Mouse (Mus musculus): ENCODE measurements around the gene Spocd1. TPM values are rescaled to one million over a fixed set of nuclear protein-coding genes. Genes with fewer than 3 reads are reported as not detected.

The Spocd1 gene
- polyA plus RNA-seq, 1 experiment from 2014 or later: not detected

DNA sequence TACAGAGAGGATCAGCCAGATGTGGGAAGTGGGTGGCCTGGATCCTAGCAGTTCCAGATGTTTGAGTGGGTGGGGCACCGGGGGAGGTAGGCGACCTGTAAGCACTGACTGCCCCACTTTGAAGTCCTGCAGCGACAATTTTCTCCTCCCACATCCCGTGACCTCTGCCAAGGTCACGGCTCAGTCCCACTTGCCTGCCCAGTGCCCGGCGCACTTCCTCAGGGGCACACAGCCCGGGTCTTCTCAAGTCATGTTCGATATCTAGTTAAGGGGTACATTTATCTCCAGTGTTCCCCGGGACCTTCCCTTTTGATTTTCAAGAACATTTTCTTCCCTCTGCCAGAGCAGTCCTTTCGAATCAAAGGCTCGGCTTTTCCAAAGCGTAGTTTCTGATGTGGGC is 23.0 kb upstream of the Spocd1 start:
- no peak overlapping the region for H3K4me3 ChIP-seq
- no peak overlapping the region for H3K27ac ChIP-seq (replicated peaks)
- 74% methylated on average over 13 of the region's 13 CpGs for WGBS

GRCm38 (mm10) chr4:129908836-129909235 is 20.2 kb upstream of the Spocd1 start:
- H3K27ac ChIP-seq (replicated peaks): no peak overlapping the region
- no peaks in the 10 kb centered on the region for H3K27me3 ChIP-seq
- H3K4me1 ChIP-seq (replicated peaks): peaks cover 12% of the 10 kb centered on the region
- H3K9ac ChIP-seq: no peak overlapping the region
- ATAC-seq (ENCODE audit: low read depth): no peak
- H3K36me3 ChIP-seq: no peaks in the 10 kb centered on the region
- no peak overlapping the region for H3K4me2 ChIP-seq
- no peaks in the 10 kb centered on the region for H3K9me3 ChIP-seq
- H3K4me3 ChIP-seq: no peak overlapping the region
- WGBS: 42% methylated on average over 3 of the region's 3 CpGs

More for the DNA sequence above, 23.0 kb upstream of the Spocd1 start:
- no peak overlapping the region for H3K9ac ChIP-seq
- H3K4me2 ChIP-seq: no peak overlapping the region
- H3K36me3 ChIP-seq: no peaks in the 10 kb centered on the region
- no peak for ATAC-seq (ENCODE audit: low read depth)
- 0 out of 2 replicates have a peak, but pooled peaks cover 4% of the 10 kb centered on the region for H3K4me1 ChIP-seq (replicated peaks)
- H3K27me3 ChIP-seq: no peaks in the 10 kb centered on the region
- no peaks in the 10 kb centered on the region for H3K9me3 ChIP-seq

DNA sequence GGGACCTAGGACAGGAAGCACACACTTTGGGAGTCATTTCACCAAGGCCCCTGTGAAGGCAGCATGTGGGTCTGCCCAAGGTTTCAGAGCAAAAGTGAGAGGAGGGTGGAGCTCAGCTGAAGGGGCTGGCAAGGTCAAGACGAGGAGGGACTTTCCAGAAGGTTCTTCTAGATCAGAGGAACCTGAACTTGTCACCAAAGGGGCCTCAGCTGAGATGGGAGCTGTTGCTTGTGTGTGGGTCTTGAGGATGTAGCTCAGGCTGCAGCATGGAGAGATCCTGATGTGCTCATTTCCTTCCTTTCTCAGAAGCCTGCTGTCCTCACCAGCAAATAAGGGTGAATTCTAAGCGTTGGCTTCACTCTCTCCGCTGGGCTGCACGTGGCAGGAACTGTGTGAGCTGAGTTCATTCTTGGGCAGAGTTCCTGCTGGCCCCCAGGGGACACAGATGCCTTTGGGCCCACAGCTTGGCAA is 19.8 kb upstream of the Spocd1 start:
- H3K4me2 ChIP-seq: no peak overlapping the region
- H3K27me3 ChIP-seq: no peaks in the 10 kb centered on the region
- no peaks in the 10 kb centered on the region for H3K36me3 ChIP-seq
- 76% methylated on average over 4 of the region's 4 CpGs for WGBS
- H3K4me1 ChIP-seq (replicated peaks): peaks cover 14% of the 10 kb centered on the region
- H3K9ac ChIP-seq: no peak overlapping the region
- no peak overlapping the region for H3K4me3 ChIP-seq
- H3K27ac ChIP-seq (replicated peaks): no peak overlapping the region
- no peak for ATAC-seq (ENCODE audit: low read depth)
- no peaks in the 10 kb centered on the region for H3K9me3 ChIP-seq

DNA sequence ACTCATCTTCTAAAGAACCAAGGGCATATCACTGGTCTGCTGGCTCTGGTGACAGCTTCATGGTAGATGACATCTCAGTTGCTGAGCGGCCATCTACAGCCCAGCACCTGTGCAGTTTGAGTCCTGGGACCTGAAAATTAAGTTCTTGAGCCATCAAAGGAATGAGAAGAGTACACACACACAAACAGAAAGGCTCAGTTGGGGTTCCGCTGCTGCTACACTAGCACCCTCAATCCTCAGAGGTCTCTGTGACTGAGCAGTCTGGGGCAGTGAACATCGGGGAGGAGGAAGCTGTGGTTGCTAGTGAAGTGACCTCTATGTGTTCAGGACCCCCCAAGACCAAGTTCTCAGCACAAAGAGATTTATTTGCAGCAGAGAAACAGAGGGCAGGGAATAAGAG is 16.1 kb upstream of the Spocd1 start:
- ATAC-seq (ENCODE audit: low read depth): no peak
- H3K4me2 ChIP-seq: no peak overlapping the region
- no peak overlapping the region for H3K4me3 ChIP-seq
- H3K27ac ChIP-seq (replicated peaks): no peak overlapping the region
- WGBS: 81% methylated on average over 3 of the region's 3 CpGs
- no peak overlapping the region for H3K9ac ChIP-seq
- H3K4me1 ChIP-seq (replicated peaks): peaks cover 20% of the 10 kb centered on the region
- no peaks in the 10 kb centered on the region for H3K27me3 ChIP-seq
- H3K9me3 ChIP-seq: no peaks in the 10 kb centered on the region
- no peaks in the 10 kb centered on the region for H3K36me3 ChIP-seq

DNA sequence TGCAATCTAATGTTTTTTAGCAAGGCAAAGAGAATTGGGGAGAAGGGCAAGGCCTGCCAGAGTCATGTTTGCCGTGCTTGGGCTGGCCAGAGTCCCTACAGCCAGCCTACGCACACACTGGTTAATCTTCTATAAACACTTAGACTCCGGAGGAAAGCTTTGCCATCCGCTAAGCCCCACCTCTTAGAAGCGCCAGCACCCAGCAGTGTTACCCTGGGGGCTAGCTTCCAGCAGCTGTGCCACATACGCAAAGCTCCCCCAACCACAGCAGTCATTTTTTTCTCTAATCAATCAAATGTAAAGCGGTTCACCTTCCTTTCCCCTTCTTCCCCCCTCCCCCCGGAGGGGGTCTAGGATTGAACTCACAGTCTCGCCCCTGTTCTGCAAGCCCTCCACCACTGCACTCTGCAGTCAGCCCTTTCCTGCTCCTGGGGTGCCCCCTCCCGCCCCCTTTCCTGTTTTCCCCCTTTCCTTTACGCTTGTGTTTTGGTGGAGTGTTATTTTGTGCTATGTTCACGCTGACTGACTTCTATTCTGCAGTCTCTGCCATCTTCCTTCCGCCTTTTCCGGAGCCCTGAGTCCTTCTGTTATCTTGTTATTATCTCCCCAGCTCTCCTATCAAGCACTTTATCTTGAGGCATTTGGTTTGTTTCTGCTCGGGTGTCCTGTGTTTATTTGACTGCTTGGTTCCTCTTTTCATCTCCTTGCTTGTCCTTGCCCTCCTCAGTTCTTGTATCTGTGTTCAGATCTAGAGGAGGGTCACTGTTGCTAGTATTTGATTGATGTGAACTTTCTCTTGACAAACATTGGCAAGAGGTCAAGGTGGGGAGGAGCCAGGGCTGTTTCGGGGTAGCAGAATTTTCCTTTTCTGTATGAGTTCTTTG is 15.0 kb upstream of the Spocd1 start:
- Histone ChIP-seq H3K36me3 (no peaks in the 10 kb centered on the region), H3K9me3 (no peaks in the 10 kb centered on the region), H3K4me2 (peak overlapping the region; percentile 7; the same call in 1 of the 2 replicates), H3K4me3 (no peak overlapping the region), H3K4me1 (replicated peaks) (peaks cover 20% of the 10 kb centered on the region), H3K9ac (0 out of 2 replicates have a peak overlapping the region, but pooled peaks have one; percentile 3), H3K27me3 (no peaks in the 10 kb centered on the region), H3K27ac (replicated peaks) (0 out of 2 replicates have a peak overlapping the region, but pooled peaks have one; percentile 13)
- 25% methylated on average over 16 of the region's 16 CpGs for WGBS
- ATAC-seq (ENCODE audit: low read depth): 0 out of 2 replicates have a peak, but pooled peaks have one; percentile 36

DNA sequence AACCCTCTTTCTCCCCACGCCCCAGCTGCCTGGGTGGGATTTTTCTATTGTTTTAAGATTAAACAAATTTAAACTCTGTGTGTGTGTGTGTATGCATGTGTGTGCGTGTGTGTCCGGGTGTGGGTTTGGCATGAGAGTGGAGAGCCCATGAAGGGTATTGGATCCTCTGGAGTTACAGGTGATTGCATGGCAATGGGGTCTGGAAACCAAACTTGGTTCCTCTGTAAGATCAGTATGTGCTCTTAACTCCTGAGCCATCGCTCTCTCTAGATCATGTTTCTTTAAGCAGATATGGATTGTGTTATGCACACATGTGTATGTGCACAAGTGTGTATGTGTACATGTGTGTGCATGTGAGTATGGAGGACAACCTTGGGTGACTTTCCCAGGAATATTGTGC is 14.4 kb upstream of the Spocd1 start:
- 76% methylated on average over 4 of the region's 4 CpGs for WGBS
- Histone ChIP-seq H3K4me1 (replicated peaks) (peaks cover 16% of the 10 kb centered on the region), H3K9ac (no peak overlapping the region), H3K27me3 (no peaks in the 10 kb centered on the region), H3K4me3 (no peak overlapping the region), H3K27ac (replicated peaks) (no peak overlapping the region), H3K36me3 (no peaks in the 10 kb centered on the region), H3K9me3 (no peaks in the 10 kb centered on the region), H3K4me2 (no peak overlapping the region)
- no peak for ATAC-seq (ENCODE audit: low read depth)

- no peaks in the 10 kb centered on the region for H3K9me3 ChIP-seq
- H3K9ac ChIP-seq: no peak overlapping the region
- WGBS: 92% methylated on average over 7 of the region's 7 CpGs
- no peak for ATAC-seq (ENCODE audit: low read depth)
- peaks cover 16% of the 10 kb centered on the region for H3K4me1 ChIP-seq (replicated peaks)
- H3K4me3 ChIP-seq: no peak overlapping the region
- H3K36me3 ChIP-seq: no peaks in the 10 kb centered on the region
- H3K27me3 ChIP-seq: no peaks in the 10 kb centered on the region
- H3K4me2 ChIP-seq: no peak overlapping the region
- H3K27ac ChIP-seq (replicated peaks): 0 out of 2 replicates have a peak overlapping the region, but pooled peaks have one; percentile 13
Measured at GRCm38 (mm10) chr4:129915349-129915988, 13.6 kb upstream of the Spocd1 start.

GRCm38 (mm10) chr4:129916159-129916558 is 12.9 kb upstream of the Spocd1 start:
- Histone ChIP-seq H3K4me2 (no peak overlapping the region), H3K4me1 (replicated peaks) (peaks cover 16% of the 10 kb centered on the region), H3K27ac (replicated peaks) (no peak overlapping the region; the same call in 1 of the 2 replicates), H3K4me3 (no peak overlapping the region), H3K36me3 (no peaks in the 10 kb centered on the region), H3K27me3 (no peaks in the 10 kb centered on the region), H3K9ac (no peak overlapping the region), H3K9me3 (no peaks in the 10 kb centered on the region)
- no peak for ATAC-seq (ENCODE audit: low read depth)
- 37% methylated on average over 2 of the region's 2 CpGs for WGBS

GRCm38 (mm10) chr4:129917016-129917603 is 11.9 kb upstream of the Spocd1 start:
- H3K27ac ChIP-seq (replicated peaks): peak overlapping the region; percentile 59; the same call in 1 of the 2 replicates
- H3K4me1 ChIP-seq (replicated peaks): peaks cover 16% of the 10 kb centered on the region
- WGBS: 66% methylated on average over 8 of the region's 8 CpGs
- H3K9ac ChIP-seq: no peak overlapping the region
- no peak overlapping the region for H3K4me2 ChIP-seq
- no peaks in the 10 kb centered on the region for H3K36me3 ChIP-seq
- no peak overlapping the region for H3K4me3 ChIP-seq
- no peaks in the 10 kb centered on the region for H3K27me3 ChIP-seq
- ATAC-seq (ENCODE audit: low read depth): no peak
- no peaks in the 10 kb centered on the region for H3K9me3 ChIP-seq

DNA sequence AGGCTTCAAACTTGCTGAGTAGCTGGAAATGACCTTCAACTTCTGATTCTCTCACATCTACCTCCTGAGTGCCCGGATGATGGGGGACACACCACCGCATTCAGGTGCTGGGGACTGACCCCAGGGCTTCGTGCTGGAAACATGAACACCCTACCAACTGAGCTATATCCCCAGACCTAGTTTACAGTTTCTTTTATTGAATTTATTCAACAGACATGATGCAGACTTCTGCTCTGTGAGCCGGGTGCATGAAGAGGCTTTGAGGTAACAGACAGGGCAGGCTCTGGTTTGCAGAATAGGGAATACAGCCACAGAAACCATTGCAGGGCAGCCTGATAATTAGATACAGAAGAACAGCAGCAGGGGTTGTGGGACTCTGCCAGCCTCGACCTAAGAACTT is 10.6 kb upstream of the Spocd1 start:
- Histone ChIP-seq H3K4me3 (no peak overlapping the region), H3K27ac (replicated peaks) (no peak overlapping the region), H3K36me3 (no peaks in the 10 kb centered on the region), H3K4me1 (replicated peaks) (peaks cover 12% of the 10 kb centered on the region), H3K9me3 (no peaks in the 10 kb centered on the region), H3K4me2 (no peak overlapping the region), H3K27me3 (no peaks in the 10 kb centered on the region), H3K9ac (no peak overlapping the region)
- ATAC-seq (ENCODE audit: low read depth): no peak
- WGBS: 78% methylated on average over 5 of the region's 5 CpGs

- peaks cover 8% of the 10 kb centered on the region for H3K4me1 ChIP-seq (replicated peaks)
- no peak for ATAC-seq (ENCODE audit: low read depth)
- H3K9me3 ChIP-seq: no peaks in the 10 kb centered on the region
- no peak overlapping the region for H3K4me3 ChIP-seq
- no peaks in the 10 kb centered on the region for H3K27me3 ChIP-seq
- H3K27ac ChIP-seq (replicated peaks): no peak overlapping the region
- 79% methylated on average over 3 of the region's 3 CpGs for WGBS
- H3K9ac ChIP-seq: no peak overlapping the region
- no peak overlapping the region for H3K4me2 ChIP-seq
- H3K36me3 ChIP-seq: no peaks in the 10 kb centered on the region
Measured at GRCm38 (mm10) chr4:129918901-129919300, 10.1 kb upstream of the Spocd1 start.
